Mouse (Mus musculus) cerebellum, adult 18-20 months (tissue): ENCODE results near the gene Gm20773.
"Not testable (repeated sequence)": the region's sequence is repeated elsewhere in the genome, so short reads cannot be mapped to it uniquely, and the experiment has no call there.

Experiments
- DNase-seq, 2 experiments: peaks; one replicate each; pipeline ENCODE4 v3.0.0; 2021

Gm20773 gene

DNA sequence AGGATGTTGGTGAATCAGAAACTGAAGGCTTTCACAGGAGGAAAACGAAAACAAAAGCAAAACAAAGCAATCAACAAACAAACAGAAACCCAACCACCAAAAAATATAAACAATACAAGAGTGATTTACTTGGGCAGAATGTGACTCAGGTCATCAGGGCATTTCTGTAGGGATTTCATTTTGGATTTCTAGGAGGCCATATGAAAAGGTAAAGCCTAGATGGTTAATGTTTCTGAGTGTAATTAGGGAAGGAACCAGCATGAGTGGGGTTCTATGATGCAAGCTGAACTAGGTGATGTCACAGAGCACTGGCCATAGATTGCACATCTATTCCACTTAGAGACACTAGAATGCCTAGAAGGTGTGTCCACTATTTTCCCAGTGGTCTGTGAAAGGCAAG is at the start of gene Gm20773:
Gm20773 (plus strand) TSS at position 301 of the 400 bp plus-strand sequence.
- DNase-seq, result not testable (repeated sequence)

DNA sequence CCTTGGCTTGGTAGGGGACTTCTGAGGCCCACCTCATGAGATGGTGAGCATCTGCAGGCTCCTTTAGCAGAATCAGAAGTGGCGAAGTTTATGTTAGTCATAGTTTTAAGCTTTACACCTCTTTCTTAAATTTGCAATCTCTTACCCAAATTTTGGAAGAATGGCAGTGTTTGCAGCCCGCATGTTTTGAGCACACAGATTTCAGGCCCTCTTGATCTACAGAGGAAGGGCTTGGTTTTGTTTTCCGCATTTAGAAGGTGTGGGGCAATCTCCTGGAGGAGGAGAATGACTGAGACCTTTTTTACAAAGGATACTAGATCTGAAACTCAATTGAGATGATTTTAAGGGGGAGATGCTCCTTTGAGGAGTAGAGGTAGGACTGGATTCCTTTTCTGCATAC is 28.3 kb upstream of the Gm20773 start, which contains the start of gene Gm21866:
Gm21866 (minus strand) TSS at position 101 of the 400 bp plus-strand sequence.
- not testable (repeated sequence) for DNase-seq
